Mouse (Mus musculus) megakaryocyte, embryonic 14.5 days (primary cell): Measurements from ENCODE around the gene Rpl13a.

Experiments
- FLI1 ChIP-seq: IDR thresholded peaks from 2 replicates; pipeline ENCODE4 v1.6.1; 2012; ENCODE audit warnings: low read length, inconsistent platforms, mixed read lengths
- GATA1 ChIP-seq: IDR thresholded peaks from 3 replicates; pipeline ENCODE4 v1.6.1; 2012; ENCODE audit warnings: mixed read lengths, low read length, inconsistent platforms, borderline replicate concordance

DNA sequence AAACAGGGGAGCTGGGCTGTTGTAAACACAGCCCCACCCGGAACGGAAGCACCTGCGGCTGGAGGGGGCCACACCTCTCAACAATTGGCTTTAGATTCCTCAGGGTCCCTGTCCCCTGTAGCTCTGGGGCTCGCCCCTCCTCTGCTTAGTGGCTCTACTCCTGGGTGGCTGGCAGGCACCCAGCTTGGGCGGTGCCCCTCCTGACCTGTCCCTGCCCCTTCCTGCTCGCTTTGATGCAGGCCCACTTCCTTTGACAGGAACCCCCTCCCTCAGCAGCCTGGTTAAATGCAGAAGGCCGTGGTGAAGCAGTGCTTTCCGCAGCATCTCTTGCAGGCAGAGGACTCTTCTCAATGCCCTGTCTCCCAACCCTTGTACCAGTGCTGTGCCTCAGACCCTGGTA lies 7.2 kb downstream of the Rpl13a start:
- TF ChIP-seq GATA1 (no peak), FLI1 (no peak)
